Mouse (Mus musculus) hindbrain, postnatal 0 days (tissue): ENCODE results near the gene Gm4981. TPM values are rescaled to one million over a fixed set of nuclear protein-coding genes. Genes with fewer than 3 reads are reported as not detected.
"Not testable (repeated sequence)": the region's sequence is repeated elsewhere in the genome, so short reads cannot be mapped to it uniquely, and the experiment has no call there.

ENCODE experiments used
- ATAC-seq: fragments of 200-750 bp; cut with Nextera tagmentation; 2 replicates; pipeline ENCODE4 v1.8.0; 2017; ENCODE audit warnings: mild to moderate bottlenecking, moderate TSS enrichment, moderate library complexity
- DNase-seq: peaks from one replicate; pipeline ENCODE4 v3.0.0-alpha.2; 2015; ENCODE audit warnings: low spot score
- H3K27ac ChIP-seq: fragments of 300-500 bp; sonication (generic); 2 replicates; pipeline ENCODE4 v1.5.1; 2014; ENCODE audit warnings: mild to moderate bottlenecking
- H3K27me3 ChIP-seq: fragments of 300-500 bp; sonication (generic); 2 replicates; pipeline ENCODE4 v1.6.1; 2014; ENCODE audit warnings: low read length, mixed read lengths; ENCODE audit not compliant: insufficient read depth
- H3K36me3 ChIP-seq: fragments of 300-500 bp; sonication (generic); 2 replicates; pipeline ENCODE4 v1.6.1; 2014; ENCODE audit warnings: low read length, mixed read lengths; ENCODE audit not compliant: insufficient read depth
- H3K4me1 ChIP-seq: fragments of 300-500 bp; sonication (generic); 2 replicates; pipeline ENCODE4 v1.6.1; 2014; ENCODE audit warnings: antibody characterized with exemption, low read length, mixed read lengths; ENCODE audit not compliant: insufficient read depth
- H3K4me2 ChIP-seq: fragments of 300-500 bp; sonication (generic); 2 replicates; pipeline ENCODE4 v1.6.1; 2014; ENCODE audit warnings: low read depth, mild to moderate bottlenecking, low read length, moderate library complexity, mixed read lengths
- H3K4me3 ChIP-seq: fragments of 300-500 bp; sonication (generic); 2 replicates; pipeline ENCODE4 v1.5.1; 2014; ENCODE audit warnings: low read length
- H3K9ac ChIP-seq: fragments of 300-500 bp; sonication (generic); replicated peaks from 2 replicates; pipeline ENCODE4 v1.6.1; 2014; ENCODE audit warnings: mild to moderate bottlenecking, low read length, moderate library complexity, mixed read lengths
- H3K9me3 ChIP-seq: fragments of 300-500 bp; sonication (generic); 2 replicates; pipeline ENCODE4 v1.6.1; 2016; ENCODE audit warnings: low read length, mixed read lengths
- CTCF ChIP-seq: IDR thresholded peaks from 2 replicates; pipeline ENCODE4 v1.5.1; 2016; ENCODE audit warnings: antibody characterized with exemption, control low read depth, low read depth
- WGBS: fragments of 180-500 bp; shearing (Covaris S2); extraction: QIAGEN DNeasy Blood & Tissue Kit; methylation state at CpG from one replicate; pipeline ENCODE4 v1.1.7; 2014; 5-methylcytosine and 5-hydroxymethylcytosine counted together
- polyA plus RNA-seq: library from polyadenylated mRNA; unstranded; fragments of >200 nt; fragmentation: Nextera tagmentation; extraction: Ambion mirVana; gene quantifications from 2 replicates; pipeline ENCODE4 v1.2.1, GENCODE M21; 2015
- total RNA-seq: library from RNA; depleted of rRNA; stranded (reverse); fragments of >200 nt; gene quantifications from 2 replicates; pipeline ENCODE4 v1.2.3, GENCODE M21; 2014

Gm4981 gene
- total and polyA plus RNA-seq, 2 experiments from 2014 or later = not detected

DNA sequence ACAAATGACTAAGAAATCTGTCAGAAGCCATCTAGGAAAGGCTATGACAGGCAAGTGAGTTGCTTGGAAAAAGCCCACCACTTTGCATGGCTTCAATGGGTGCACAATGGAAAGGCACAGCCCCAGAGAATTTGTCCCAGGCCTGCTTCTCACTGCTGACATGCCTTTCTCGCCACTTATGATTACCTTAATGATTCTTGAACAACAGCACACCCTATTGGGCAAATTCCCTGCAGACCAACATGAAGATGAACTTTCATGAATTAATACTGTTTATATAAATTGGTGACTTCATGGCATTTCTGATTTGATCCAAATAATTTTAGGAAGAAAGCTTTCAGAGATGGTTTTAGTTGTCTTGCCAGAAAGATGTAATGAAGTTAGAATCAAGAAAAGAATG lies 13.0 kb upstream of the Gm4981 start:
- no peak for TF ChIP-seq CTCF
- WGBS = 23% methylated on average over 1 of the region's 1 CpGs
- no peaks in the 10 kb centered on the region for H3K27me3 ChIP-seq
- H3K4me3 ChIP-seq = no peak overlapping the region
- H3K27ac ChIP-seq = no peak overlapping the region
- H3K9ac ChIP-seq = no peak overlapping the region
- no peaks in the 10 kb centered on the region for H3K9me3 ChIP-seq
- H3K36me3 ChIP-seq = no peaks in the 10 kb centered on the region
- H3K4me1 ChIP-seq = no peaks in the 10 kb centered on the region
- no peak overlapping the region for H3K4me2 ChIP-seq
- ATAC-seq (no peak), DNase-seq (no peak)

DNA sequence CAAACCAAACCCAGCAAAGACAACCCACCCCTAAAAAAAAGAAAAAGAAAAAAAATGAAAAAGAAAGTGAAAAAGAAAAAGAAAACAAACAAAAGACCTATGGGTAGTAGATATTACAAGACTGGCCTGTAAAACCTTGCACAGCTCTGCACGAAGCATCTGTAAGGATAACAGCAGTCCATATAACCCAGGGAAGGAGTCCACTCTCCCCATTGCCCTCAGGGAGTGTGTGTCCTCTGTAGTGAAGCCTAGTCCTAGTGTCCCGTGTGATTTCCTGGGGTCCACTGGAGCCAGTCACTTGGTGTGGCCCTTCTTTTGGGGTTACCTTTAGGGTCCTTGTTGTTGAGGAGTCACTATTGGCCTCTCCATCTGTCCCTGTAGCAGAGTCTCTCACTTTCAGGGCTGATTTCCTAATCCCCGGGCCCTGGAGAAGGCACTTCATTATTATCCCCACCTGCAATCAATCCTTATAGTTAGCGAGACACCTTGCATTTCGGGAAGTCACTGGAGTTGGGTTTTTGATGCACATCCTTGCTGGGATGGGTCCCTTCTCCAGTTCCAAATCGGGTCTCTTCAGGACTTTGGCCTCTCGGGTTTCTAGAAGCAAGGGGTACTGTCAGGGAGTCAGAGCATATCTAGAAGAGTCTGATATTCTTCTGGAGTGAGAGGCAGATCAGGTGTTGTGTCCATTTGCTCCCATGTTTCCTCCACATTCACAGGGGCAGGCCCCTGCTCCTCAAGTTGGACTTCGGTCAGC lies 2.7 kb upstream of the Gm4981 start:
- H3K36me3 ChIP-seq, H3K9ac ChIP-seq, H3K4me2 ChIP-seq, H3K27ac ChIP-seq, H3K4me3 ChIP-seq, H3K27me3 ChIP-seq, H3K9me3 ChIP-seq, H3K4me1 ChIP-seq: not testable (repeated sequence)
- ATAC-seq (peak; percentile 87), DNase-seq (peak; percentile 26)
- 86% methylated on average over 8 of the region's 8 CpGs for WGBS

- H3K9me3 ChIP-seq = peaks cover 15% of the 10 kb centered on the region
- H3K4me3 ChIP-seq, ATAC-seq, H3K9ac ChIP-seq, DNase-seq, H3K27ac ChIP-seq, H3K4me2 ChIP-seq, H3K27me3 ChIP-seq, H3K4me1 ChIP-seq, H3K36me3 ChIP-seq: not testable (repeated sequence)
- WGBS = 87% methylated on average over 4 of the region's 4 CpGs
Measured at GRCm38 (mm10) chr10:58234985-58235384, 1.5 kb downstream of the Gm4981 start.

DNA sequence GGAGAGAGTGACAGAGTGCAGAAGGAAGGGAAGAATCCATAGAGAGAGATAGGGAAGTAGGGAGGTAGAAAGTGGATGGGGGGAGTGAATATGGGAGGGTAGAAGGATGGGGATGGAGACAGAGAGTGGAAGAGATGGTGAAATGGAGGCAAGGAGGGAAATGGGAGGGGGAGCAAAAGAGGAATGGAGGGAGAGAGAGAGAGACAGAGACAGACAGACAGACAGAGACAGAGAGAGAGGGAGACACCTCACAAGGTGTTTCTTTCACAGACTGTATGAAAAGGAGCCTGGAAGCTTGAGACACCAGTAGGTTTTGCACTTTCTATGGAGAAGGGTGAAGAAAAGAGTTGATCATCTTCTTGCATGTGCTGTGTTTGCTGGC lies 2.8 kb downstream of the Gm4981 start:
- H3K4me1 ChIP-seq, H3K27me3 ChIP-seq, ATAC-seq, H3K36me3 ChIP-seq, DNase-seq, H3K4me2 ChIP-seq, H3K4me3 ChIP-seq, H3K27ac ChIP-seq, H3K9ac ChIP-seq: not testable (repeated sequence)
- peaks cover 13% of the 10 kb centered on the region for H3K9me3 ChIP-seq

DNA sequence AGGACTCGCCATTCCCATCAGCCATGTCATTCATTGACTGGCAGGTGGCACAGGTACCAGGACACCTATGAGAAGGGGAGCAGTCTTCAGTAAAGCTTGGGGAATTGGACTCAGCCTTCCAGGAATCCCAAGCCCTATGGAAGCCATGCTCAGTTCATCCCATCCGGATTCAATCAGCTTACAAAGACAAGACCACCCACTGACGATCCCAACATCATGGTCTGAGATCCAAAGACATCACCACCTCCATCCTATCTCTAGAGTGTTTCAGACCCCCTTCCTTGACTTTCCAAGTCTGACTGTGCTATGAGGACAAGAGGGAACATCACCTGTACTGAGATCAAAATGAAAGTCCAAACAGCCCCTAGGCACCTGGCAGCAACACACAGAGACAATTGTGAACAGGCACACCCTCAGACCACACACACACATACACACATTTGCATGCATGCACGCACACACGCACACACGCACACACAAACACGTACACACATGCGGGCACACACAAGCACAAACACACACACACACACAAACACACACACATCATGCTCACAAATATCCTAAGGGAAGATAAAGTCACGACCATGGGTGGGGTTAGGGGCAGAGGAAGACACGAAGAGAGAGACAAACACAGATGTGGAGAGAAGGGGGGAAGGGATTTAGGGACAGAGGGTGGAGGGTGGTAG lies 3.3 kb downstream of the Gm4981 start:
- ATAC-seq = peak; percentile 63
- peaks cover 13% of the 10 kb centered on the region for H3K9me3 ChIP-seq
- H3K4me2 ChIP-seq, H3K27ac ChIP-seq, H3K4me1 ChIP-seq, H3K27me3 ChIP-seq, H3K4me3 ChIP-seq, H3K9ac ChIP-seq, H3K36me3 ChIP-seq, DNase-seq: not testable (repeated sequence)
- 80% methylated on average over 9 of the region's 10 CpGs for WGBS

GRCm38 (mm10) chr10:58232641-58232969 lies 3.9 kb downstream of the Gm4981 start, which contains the start of gene Duxf3:
Duxf3 (minus strand) TSS chr10:58232675.
- peak; percentile 53; the same call in 1 of the 2 replicates for ATAC-seq

DNA sequence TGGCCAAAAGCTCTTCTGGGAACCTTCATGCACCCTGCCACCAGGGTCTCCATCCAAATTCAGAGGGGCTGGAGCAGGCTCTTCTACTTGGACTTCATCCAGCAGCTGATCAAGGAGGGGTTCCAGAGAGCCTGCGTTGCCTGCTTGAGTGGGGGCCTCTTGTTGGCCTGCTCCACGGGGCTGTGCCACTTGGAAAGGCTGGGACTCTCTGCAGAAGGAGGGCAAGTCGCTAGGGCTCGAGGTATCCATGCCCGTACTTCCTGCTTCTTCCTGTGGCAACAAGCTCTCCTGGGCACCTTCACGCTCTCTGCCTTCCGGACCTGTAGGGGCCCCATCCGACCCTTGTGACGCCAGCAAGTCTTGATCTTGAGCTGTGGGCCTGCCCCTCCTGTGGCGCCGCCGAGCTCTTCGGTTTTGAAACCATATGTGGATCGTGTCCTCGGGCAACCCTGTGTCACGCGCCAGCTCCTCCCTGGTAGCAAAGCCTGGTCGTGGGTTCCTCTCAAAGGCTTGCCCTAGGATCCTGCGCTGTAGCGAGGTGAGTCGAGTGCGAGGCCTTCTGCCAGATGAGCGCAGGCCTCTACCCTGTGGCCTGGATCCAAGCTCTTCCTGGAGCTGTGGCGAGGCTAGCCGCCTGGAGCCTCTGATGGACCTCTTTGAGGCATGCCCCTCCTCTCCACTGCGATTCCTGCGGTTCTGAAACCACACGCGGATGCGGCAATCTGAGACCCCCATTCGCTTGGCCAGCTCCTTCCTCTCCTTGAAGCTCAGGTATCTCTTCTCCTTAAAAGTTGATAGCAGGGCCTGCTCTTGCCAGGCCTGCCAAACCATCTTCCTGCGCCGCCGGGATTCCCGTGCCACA lies 4.5 kb downstream of the Gm4981 start:
- 88% methylated on average over 31 of the region's 35 CpGs for WGBS
- not testable (repeated sequence) for H3K27ac ChIP-seq, H3K36me3 ChIP-seq, H3K9ac ChIP-seq, H3K4me2 ChIP-seq, H3K4me3 ChIP-seq, H3K27me3 ChIP-seq, H3K4me1 ChIP-seq
- DNase-seq (peak; percentile 50), ATAC-seq (peak; percentile 86)
- peaks cover 13% of the 10 kb centered on the region for H3K9me3 ChIP-seq

More at GRCm38 (mm10) chr10:58232641-58232969, 3.9 kb downstream of the Gm4981 start, which contains the start of gene Duxf3:
- not testable (repeated sequence) for H3K27me3 ChIP-seq, H3K36me3 ChIP-seq, H3K9ac ChIP-seq, H3K27ac ChIP-seq, H3K4me2 ChIP-seq, H3K4me3 ChIP-seq, DNase-seq, H3K4me1 ChIP-seq
- 79% methylated on average over 4 of the region's 8 CpGs for WGBS
- H3K9me3 ChIP-seq = peaks cover 13% of the 10 kb centered on the region

- not testable (repeated sequence) for H3K27me3 ChIP-seq, H3K9ac ChIP-seq, DNase-seq, H3K27ac ChIP-seq, H3K4me1 ChIP-seq, H3K4me3 ChIP-seq, H3K36me3 ChIP-seq, H3K4me2 ChIP-seq
- 87% methylated on average over 5 of the region's 7 CpGs for WGBS
- peaks cover 13% of the 10 kb centered on the region for H3K9me3 ChIP-seq
- peak; percentile 45 for ATAC-seq
Measured at GRCm38 (mm10) chr10:58231088-58231487, 5.4 kb downstream of the Gm4981 start.

DNA sequence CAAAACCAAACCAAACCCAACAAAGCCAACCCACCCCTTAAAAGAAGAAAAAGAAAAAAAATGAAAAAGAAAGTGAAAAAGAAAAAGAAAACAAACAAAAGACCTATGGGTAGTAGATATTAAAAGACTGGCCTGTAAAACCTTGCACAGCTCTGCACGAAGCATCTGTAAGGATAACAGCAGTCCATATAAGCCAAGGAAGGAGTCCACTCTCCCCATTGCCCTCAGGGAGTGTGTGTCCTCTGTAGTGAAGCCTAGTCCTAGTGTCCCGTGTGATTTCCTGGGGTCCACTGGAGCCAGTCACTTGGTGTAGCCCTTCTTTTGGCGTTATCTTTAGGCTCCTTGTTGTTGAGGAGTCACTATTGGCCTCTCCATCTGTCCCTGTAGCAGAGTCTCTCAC lies 6.5 kb downstream of the Gm4981 start:
- not testable (repeated sequence) for H3K9ac ChIP-seq, H3K4me3 ChIP-seq, DNase-seq, H3K27me3 ChIP-seq, ATAC-seq, H3K4me1 ChIP-seq, H3K4me2 ChIP-seq, H3K36me3 ChIP-seq, H3K27ac ChIP-seq
- 54% methylated on average over 3 of the region's 3 CpGs for WGBS
- H3K9me3 ChIP-seq = peaks cover 13% of the 10 kb centered on the region
